Mouse (Mus musculus): ENCODE data around the gene Polh. TPM values are rescaled to one million over a fixed set of nuclear protein-coding genes. Genes with fewer than 3 reads are reported as not detected.

Gene Polh
- 11.0 and 13.0 TPM in 2 replicates for total RNA-seq (2014; rRNA removed; ENCODE audit: low replicate concordance)
- polyA plus RNA-seq (2015; fragmentation: Nextera tagmentation; extraction: Ambion mirVana): 7.8 and 7.9 TPM in 2 replicates

- H3K4me3 ChIP-seq (ENCODE audit: low read depth, low read length): peak within 1 kb of the TSS; percentile 89
- H3K4me2 ChIP-seq (ENCODE audit: low read depth, low read length): peak within 1 kb of the TSS; percentile 90
- peak within 1 kb of the TSS; percentile 79 for H3K27ac ChIP-seq (ENCODE audit: low read depth)
- H3K27me3 ChIP-seq (ENCODE audit: control insufficient read depth, insufficient read depth, low read length): no peaks in the 10 kb centered on the region
- H3K4me1 ChIP-seq (ENCODE audit: control insufficient read depth, insufficient read depth): peaks cover 19% of the 10 kb centered on the region
- H3K36me3 ChIP-seq (replicated peaks; ENCODE audit: control insufficient read depth, insufficient read depth, low read length): peaks cover 41% of the 10 kb centered on the region
- WGBS: under 1% methylated on average over 66 of the region's 66 CpGs
- no peaks in the 10 kb centered on the region for H3K9me3 ChIP-seq (replicated peaks; ENCODE audit: control insufficient read depth, low read length)
- peak; percentile 94 for DNase-seq (ENCODE audit: low spot score)
- no peak for TF ChIP-seq CTCF (IDR thresholded peaks at IDR 0.05; ENCODE audit: low read depth)
- TF ChIP-seq EP300 (IDR thresholded peaks at IDR 0.05; ENCODE audit: low read depth): no peak
- ATAC-seq (ENCODE audit: insufficient read depth, low read depth): peak; percentile 95
- H3K9ac ChIP-seq (replicated peaks; ENCODE audit: low read depth, low read length): peak within 1 kb of the TSS; percentile 88
Observed at GRCm38 (mm10) chr17:46202421-46203071, at the start of gene Polh, which contains the start of gene Xpo5. Polh (minus strand) TSS chr17:46202645. Xpo5 (plus strand) TSS chr17:46202782.

DNA sequence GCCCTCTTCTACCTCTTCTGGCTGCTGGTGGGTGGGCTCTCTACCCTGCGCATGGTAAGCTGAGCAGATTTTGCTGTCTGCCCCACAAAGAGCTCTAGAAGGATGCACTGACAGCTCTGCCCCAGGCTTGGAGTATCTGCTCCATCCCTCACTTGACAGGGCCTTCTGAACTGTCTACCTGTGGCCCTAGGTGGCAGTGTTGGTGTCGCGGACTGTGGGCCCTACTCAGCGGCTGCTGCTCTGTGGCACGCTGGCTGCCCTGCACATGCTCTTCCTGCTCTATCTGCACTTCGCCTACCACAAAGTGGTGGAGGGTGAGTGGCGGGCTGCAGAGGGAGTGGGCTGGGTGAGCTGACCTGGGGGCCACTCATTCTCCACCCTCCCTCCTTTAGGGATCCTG is 48.7 kb upstream of the Polh start:
- H3K4me2 ChIP-seq (ENCODE audit: low read depth, low read length): no peak overlapping the region
- WGBS: 71% methylated on average over 7 of the region's 7 CpGs
- peaks cover 22% of the 10 kb centered on the region for H3K4me1 ChIP-seq (ENCODE audit: control insufficient read depth, insufficient read depth)
- H3K27me3 ChIP-seq (ENCODE audit: control insufficient read depth, insufficient read depth, low read length): peaks cover 15% of the 10 kb centered on the region
- H3K9me3 ChIP-seq (replicated peaks; ENCODE audit: control insufficient read depth, low read length): no peaks in the 10 kb centered on the region
- no peak overlapping the region for H3K9ac ChIP-seq (replicated peaks; ENCODE audit: low read depth, low read length)
- no peak for DNase-seq (ENCODE audit: low spot score)
- peaks cover 31% of the 10 kb centered on the region for H3K36me3 ChIP-seq (replicated peaks; ENCODE audit: control insufficient read depth, insufficient read depth, low read length)
- no peak overlapping the region for H3K27ac ChIP-seq (ENCODE audit: low read depth)
- no peak for ATAC-seq (ENCODE audit: insufficient read depth, low read depth)
- no peak overlapping the region for H3K4me3 ChIP-seq (ENCODE audit: low read depth, low read length)
- TF ChIP-seq EP300 (IDR thresholded peaks at IDR 0.05; ENCODE audit: low read depth) (no peak), CTCF (IDR thresholded peaks at IDR 0.05; ENCODE audit: low read depth) (no peak)

DNA sequence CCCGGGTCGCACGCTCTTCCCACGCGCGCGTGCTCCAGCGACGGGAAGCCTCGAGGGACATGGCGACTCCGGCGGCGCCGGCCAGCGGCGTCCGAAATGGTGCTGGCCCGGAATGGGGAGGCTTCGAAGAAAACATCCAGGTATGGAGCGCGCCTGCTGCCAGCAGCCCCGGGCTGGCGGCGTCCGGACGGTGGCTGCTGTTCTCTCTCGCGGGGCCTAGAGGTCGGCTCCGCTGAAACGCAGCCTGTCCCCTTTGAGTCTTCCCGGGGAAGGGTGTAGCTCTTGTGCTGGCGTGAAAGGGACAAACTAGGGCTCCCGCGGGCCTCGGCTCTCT is 45.7 kb upstream of the Polh start:
- ATAC-seq (ENCODE audit: insufficient read depth, low read depth): peak; percentile 40
- DNase-seq (ENCODE audit: low spot score): no peak
- WGBS: under 1% methylated on average over 37 of the region's 37 CpGs
- Histone ChIP-seq H3K4me3 (ENCODE audit: low read depth, low read length) (peak overlapping the region; percentile 85), H3K4me2 (ENCODE audit: low read depth, low read length) (peak overlapping the region; percentile 97), H3K27ac (ENCODE audit: low read depth) (peak overlapping the region; percentile 88), H3K27me3 (ENCODE audit: control insufficient read depth, insufficient read depth, low read length) (no peaks in the 10 kb centered on the region), H3K36me3 (replicated peaks; ENCODE audit: control insufficient read depth, insufficient read depth, low read length) (peaks cover 56% of the 10 kb centered on the region), H3K9ac (replicated peaks; ENCODE audit: low read depth, low read length) (peak overlapping the region; percentile 96), H3K4me1 (ENCODE audit: control insufficient read depth, insufficient read depth) (peaks cover 12% of the 10 kb centered on the region; the same call in 1 of the 2 replicates), H3K9me3 (replicated peaks; ENCODE audit: control insufficient read depth, low read length) (no peaks in the 10 kb centered on the region)
- TF ChIP-seq CTCF (IDR thresholded peaks at IDR 0.05; ENCODE audit: low read depth) (no peak), EP300 (IDR thresholded peaks at IDR 0.05; ENCODE audit: low read depth) (no peak)

DNA sequence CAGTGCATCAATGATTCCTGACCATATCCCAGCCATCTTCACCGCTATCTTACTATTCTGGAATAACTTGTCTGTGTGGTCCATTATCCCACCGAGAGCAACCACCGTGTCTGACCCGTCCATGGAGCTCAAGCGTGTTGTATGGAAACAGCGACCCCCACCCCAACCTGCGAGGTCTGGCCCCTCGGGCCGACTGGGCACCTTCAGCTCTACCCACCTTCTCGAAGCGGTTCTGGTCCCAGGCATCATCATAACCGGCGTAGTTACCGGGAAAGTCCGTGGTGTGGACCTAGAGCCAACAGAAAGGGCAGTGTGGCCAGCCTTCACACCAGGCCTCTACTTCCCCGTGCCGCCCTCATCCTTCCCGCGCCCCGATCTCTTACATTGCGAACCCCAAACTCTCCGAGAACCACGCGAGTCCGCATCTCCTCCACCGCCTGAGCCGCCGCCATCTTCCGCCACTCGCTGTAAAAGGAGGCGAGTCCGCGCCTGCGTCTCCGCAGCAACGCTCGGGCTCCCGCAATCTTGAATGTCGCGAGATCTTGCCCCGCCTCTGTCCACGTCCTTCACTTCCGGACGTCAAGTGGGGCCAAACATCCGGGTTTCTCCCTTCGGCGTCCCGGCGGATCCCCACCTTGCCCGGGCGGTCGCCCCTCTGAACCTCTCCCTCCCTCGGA is 45.2 kb upstream of the Polh start, which contains the start of the genes Polr1c and Yipf3:
Gene Polr1c (minus strand): TSS at position 543 of the 677 bp plus-strand sequence.
Gene Yipf3 (plus strand): TSS at position 569 of the 677 bp plus-strand sequence.
- ATAC-seq (ENCODE audit: insufficient read depth, low read depth) (peak; percentile 93), DNase-seq (ENCODE audit: low spot score) (peak; percentile 96)
- H3K9ac ChIP-seq (replicated peaks; ENCODE audit: low read depth, low read length): peak within 1 kb of the TSS; percentile 96
- peak within 1 kb of the TSS; percentile 97 for H3K4me2 ChIP-seq (ENCODE audit: low read depth, low read length)
- TF ChIP-seq EP300 (IDR thresholded peaks at IDR 0.05; ENCODE audit: low read depth) (peak; percentile 85), CTCF (IDR thresholded peaks at IDR 0.05; ENCODE audit: low read depth) (no peak)
- H3K27ac ChIP-seq (ENCODE audit: low read depth): peak within 1 kb of the TSS; percentile 88
- peak within 1 kb of the TSS; percentile 85 for H3K4me3 ChIP-seq (ENCODE audit: low read depth, low read length)
- H3K4me1 ChIP-seq (ENCODE audit: control insufficient read depth, insufficient read depth): peaks cover 12% of the 10 kb centered on the region; the same call in 1 of the 2 replicates
- H3K27me3 ChIP-seq (ENCODE audit: control insufficient read depth, insufficient read depth, low read length): no peaks in the 10 kb centered on the region
- no peaks in the 10 kb centered on the region for H3K9me3 ChIP-seq (replicated peaks; ENCODE audit: control insufficient read depth, low read length)
- WGBS: under 1% methylated on average over 53 of the region's 53 CpGs
- H3K36me3 ChIP-seq (replicated peaks; ENCODE audit: control insufficient read depth, insufficient read depth, low read length): peaks cover 61% of the 10 kb centered on the region

GRCm38 (mm10) chr17:46244579-46244978 is 42.1 kb upstream of the Polh start:
- Histone ChIP-seq H3K9me3 (replicated peaks; ENCODE audit: control insufficient read depth, low read length) (no peaks in the 10 kb centered on the region), H3K4me2 (ENCODE audit: low read depth, low read length) (no peak overlapping the region), H3K4me3 (ENCODE audit: low read depth, low read length) (no peak overlapping the region), H3K27ac (ENCODE audit: low read depth) (no peak overlapping the region), H3K9ac (replicated peaks; ENCODE audit: low read depth, low read length) (no peak overlapping the region), H3K4me1 (ENCODE audit: control insufficient read depth, insufficient read depth) (peaks cover 12% of the 10 kb centered on the region; the same call in 1 of the 2 replicates), H3K27me3 (ENCODE audit: control insufficient read depth, insufficient read depth, low read length) (no peaks in the 10 kb centered on the region), H3K36me3 (replicated peaks; ENCODE audit: control insufficient read depth, insufficient read depth, low read length) (peaks cover 56% of the 10 kb centered on the region)
- no peak for ATAC-seq (ENCODE audit: insufficient read depth, low read depth)
- DNase-seq (ENCODE audit: low spot score): no peak
- WGBS: 63% methylated on average over 10 of the region's 10 CpGs
- no peak for TF ChIP-seq CTCF (IDR thresholded peaks at IDR 0.05; ENCODE audit: low read depth)
- no peak for TF ChIP-seq EP300 (IDR thresholded peaks at IDR 0.05; ENCODE audit: low read depth)
